Mouse (Mus musculus) monocyte, adult 2 months (primary cell): ENCODE data around the gene Insrr.
"Not testable (repeated sequence)": the region's sequence is repeated elsewhere in the genome, so short reads cannot be mapped to it uniquely, and the experiment has no call there.

ENCODE experiments used
- DNase-seq, 2 experiments: peaks; one replicate each; pipeline ENCODE4 v3.0.0; 2022; ENCODE audit warnings: low spot score in 2 of 2, low read depth in 1 of 2

Gene Insrr

DNA sequence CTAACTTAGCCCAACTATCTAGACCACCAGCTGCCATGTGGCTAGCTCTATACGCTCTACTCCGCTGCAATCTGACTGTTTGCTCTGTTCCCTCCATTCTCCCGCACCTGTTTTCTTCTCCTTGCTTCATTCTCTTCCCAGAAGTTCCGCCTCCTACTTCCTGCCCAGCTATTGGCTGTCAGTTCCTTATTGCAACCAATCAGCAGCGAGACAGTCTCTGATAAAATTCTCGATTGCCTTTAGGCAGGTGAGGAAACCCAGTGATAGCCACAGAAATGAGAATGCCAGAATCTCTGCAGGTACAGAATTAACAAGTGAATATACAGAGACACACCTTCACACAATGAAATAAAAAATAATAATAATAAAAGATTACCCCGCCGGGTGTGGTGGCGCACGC lies 32.3 kb downstream of the Insrr start:
- DNase-seq = no peak

DNA sequence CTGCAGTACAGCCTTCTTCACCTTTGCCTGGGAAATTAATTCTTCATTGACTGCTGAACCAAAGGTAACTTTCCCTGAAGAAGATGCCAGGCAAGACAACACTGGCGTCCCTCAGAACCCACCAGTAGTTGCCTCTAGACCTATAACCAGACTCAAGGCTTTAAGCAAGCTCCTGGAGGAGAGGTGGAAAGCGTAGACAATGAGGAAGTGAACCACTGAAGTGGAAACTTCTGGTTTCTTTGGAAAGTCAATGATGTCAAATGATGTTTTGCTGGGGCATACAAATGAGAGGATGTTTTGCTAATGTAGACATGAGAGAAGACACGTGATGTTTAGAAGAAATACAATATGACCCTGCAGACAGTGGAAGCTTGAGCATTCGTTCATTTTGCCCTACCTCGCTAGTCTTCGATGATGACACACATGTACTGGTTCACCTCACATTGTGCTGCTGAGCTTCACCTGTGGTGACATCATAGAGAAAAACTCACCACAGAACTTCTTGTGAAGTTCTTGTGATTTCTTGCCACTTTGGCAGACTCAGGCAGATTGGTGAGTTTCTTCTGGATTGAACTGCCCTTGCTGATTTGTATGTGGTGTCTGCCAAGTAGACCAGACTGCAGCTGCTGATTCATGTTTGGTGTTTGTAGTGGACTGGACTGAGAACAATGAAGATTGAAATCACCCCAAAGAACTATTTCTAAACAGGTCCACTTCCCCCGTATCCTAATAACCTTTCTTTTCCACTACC lies 35.5 kb downstream of the Insrr start:
- no peak for DNase-seq

DNA sequence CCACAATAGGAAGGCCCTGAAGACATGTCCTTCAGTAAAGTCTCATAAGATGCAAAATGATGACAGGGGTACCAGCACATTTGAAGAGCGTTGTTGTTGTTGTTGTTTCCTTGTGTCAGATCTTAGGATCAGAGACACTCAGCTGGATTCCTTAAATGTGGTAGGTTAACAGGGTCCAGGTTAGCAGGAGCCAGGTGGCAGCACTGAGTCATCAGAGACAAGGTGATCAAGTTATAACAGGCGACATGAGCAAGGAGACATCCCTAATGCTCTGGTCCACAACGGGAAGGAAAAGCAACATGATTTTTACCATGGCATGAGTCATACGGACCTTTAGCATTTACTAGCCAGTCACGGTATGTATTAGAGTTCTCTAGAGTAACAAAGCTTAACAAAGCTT lies 36.7 kb downstream of the Insrr start:
- DNase-seq = no peak

DNA sequence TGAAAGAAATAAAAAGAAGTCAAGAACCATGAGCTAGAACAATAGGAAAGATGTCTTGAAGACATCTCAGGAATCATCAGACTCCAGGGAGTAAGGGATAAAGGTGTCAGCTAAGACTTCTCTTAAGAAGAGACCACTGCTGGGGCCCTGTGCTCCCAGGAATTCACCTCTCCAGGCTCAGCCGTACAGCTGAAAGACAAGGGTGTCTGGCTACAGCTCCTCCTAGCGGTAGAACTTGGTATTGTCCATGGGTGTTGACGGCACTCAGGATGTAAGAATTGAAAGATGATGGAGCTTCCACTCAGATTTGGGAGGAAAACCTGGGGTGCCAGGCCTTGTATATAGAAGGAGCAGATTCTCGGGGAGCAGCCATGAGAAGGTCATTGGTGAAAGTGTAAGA lies 41.9 kb downstream of the Insrr start:
- peak in 1 of 2 experiments; percentile 35 for DNase-seq

DNA sequence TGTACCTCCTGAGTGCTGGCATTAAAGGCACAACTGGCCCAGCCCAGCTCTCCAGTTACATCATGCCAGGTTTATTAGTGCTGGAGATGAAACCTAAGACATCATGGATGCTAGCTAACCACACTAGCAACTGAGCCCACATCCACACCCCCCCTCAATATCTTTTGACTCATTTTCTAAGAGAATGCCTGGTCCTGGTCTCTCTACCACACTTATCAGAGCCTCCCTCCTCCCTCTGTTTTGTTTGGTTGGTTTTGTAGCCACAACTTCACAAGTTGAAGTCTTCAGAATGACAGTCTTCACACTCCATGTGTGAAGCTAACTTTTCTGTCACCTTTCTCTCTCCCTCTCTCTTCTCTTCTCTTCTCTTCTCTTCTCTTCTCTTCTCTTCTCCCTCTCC lies 44.1 kb downstream of the Insrr start:
- no peak for DNase-seq

DNA sequence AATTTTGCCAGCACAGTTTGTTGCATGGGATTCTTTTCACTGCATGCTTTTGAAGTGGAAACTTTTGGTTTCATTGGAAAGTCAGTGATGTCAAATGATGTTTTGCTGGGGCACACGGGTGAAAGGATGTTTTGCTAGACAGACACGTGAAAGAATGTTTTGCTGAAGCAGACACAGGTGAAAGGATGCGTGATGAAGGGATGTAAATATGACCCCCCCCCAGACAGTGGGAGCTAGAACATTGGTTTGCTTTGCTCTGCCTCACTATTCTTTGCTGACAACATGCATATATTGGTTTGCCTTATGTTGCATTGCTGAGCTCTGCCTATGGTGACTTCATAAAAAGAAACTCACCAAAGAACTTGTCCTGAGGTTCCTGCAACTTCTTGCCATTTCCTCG lies 48.2 kb downstream of the Insrr start:
- DNase-seq = no peak

DNA sequence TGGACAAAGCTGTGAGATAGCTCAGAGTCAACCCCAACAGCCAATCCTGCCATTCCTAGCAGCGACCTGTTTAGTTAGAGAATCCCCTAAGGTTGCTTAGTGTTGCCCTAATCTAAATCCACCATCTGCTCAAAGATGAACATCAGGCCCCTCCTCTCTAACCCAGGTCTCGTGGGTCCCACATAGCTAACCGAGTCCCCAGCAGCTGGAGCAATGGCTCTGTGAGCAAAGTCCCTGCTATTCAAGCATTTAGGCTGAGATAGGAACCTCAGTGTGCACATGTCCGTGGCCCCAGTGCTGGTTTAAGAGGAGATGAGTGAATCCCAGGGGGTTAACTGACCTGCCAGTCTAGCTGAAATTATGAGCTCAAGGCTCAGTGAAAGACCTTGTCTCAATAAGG lies 49.4 kb downstream of the Insrr start:
- no peak for DNase-seq

DNA sequence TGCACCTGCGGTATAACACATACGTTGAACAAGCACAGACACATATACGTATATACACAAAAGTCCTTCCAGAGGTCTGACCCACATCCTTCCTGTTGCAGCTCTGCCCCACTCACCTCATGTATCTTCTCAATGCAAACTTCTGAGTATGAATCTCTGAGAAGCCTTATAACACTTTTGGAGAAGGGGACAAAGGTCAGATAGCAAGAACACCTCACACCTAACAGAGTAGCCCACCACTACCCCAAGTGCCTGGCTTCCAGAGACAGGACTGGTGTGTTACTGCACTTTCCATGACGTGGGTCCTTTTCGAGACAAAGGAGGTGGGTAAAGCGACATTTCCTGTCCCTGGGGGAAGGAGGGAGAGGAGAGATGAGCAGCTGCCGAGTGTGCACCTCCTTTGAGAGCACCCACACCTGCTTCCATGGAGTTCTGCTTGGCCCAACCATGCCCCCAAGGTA lies 49.9 kb downstream of the Insrr start, which contains the start of gene Sh2d2a:
Gene Sh2d2a (plus strand): TSS at position 106 of the 461 bp plus-strand sequence.
- DNase-seq = no peak

DNA sequence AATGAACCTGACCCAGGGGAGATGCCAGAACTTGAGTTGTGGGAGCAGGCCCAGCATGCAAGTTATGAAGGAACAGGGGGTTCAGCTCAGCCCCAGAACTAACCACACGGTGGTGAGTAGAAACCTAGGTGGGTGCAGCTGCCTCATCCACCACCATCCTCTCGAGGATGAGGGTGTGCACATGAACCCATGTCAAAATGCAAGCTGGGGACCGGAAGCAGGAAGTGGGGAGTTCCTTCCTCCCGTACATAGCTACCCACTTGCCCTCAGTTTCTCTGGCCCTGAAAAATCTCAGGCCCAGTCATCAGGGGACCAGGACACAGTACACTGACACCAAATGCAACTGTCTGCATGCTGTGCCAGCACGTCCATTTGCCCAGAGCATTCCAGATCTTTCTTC lies 50.9 kb downstream of the Insrr start:
- DNase-seq = no peak

DNA sequence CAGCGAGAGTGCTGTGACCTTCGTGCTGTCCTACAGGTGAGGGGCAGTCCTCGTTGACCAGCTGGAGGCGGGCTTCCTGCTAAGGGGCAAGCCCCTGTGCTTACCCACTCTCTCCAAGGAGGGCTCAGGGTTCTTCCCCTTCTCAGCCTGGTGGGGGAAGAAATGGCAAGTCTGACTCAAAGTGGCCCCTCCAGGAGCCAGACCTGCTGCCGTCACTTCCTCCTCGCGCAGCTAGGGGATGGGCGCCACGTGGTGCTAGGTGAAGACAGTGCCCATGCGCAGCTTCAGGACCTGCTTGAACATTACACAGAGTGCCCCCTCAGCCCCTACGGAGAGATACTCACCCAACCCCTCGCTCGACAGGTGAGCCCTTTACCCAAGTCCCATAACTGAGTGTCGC lies 52.4 kb downstream of the Insrr start:
- DNase-seq = no peak

DNA sequence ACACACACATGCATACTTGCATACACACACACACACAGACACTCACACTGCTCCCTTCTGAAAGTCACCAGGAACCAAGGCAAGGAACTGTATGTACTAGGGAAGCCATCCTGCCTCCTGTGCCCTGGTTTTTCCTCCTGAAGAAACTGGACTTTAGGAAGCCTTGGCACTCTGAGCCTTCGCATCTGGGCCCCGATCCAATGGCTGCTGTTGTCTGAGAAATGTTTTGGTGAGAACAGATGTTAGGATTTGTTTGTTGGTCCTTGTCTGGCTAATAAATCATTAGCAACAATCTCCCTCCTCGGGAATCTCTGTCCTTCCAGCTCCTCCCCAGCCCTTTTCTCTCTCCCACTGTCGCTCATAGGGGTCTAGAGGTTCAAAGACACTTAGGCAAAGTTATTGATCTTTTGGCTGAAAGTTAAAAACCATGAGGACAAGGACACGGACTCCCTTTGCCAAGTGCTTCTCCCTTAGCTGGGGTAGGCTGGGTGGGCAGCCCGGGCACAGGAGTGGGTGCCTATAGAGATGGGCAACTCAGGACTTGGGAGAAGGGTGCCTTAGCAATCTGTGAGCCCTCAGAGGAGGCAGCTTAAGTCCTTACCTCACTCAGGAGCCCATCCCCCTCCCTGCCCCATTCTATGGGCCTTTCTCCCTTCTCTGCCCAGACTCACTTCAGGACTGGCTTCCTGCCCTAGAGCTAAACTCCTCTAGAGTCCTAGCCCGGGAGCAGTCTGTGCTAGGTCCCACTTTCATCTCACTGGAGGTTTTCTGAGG lies 58.2 kb downstream of the Insrr start:
- no peak for DNase-seq

DNA sequence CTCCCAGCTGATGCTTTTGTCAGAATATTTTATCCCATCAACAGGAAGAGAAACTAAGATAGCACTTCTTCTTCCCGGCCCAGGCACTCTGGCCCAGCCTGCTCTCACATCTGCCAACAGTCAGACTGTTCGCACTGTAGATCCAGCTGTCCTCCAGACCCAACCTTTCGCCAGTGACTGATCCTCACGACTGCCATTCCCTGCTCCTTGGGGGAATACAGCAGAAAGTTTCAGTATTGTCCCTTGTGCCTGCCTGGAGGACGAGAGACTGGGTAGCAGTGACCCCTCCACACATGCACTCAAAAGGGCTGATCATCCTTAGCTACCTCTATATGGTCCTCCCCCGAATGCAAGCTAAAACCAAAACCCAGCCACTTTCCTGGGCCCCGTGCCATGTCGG lies 59.2 kb downstream of the Insrr start:
- DNase-seq = no peak

DNA sequence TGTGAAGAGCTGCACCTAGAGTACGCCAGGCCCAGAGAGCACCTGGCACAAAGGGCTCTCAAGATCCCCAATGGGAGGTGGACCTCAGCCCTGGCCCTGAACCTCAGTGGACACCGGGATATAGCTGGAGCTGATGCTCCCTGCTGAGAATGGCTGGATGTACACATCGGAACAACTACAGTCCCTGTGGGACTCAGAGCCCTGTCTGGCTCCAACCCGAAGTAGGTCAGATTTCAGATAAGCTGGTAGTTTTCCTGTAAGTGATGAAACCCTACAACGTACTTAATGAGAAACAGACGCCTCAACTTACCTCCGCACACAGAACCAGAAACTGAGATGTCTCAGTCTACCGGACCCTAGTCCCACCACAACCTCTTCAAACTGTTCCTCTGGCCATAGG lies 60.9 kb downstream of the Insrr start:
- no peak for DNase-seq

DNA sequence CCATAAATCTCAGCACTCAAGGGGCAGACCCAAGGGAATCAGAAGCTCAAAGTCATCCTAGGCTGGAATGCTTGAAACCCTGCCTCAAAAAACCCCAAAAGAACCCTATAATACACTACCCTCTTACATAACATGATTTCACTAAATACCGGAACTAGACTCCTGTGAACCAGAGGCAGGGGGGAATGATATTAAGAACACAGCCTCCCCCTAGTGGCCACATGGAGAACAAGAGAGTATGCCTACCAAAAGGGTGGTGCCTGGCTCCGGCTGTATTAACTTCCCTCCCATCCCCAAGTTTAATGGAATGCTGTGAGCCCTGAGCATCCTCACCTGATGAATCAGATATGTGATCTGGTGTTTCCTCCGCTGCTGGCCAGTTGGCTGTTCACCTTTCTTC lies 63.1 kb downstream of the Insrr start:
- DNase-seq = peak in 1 of 2 experiments; percentile 10

DNA sequence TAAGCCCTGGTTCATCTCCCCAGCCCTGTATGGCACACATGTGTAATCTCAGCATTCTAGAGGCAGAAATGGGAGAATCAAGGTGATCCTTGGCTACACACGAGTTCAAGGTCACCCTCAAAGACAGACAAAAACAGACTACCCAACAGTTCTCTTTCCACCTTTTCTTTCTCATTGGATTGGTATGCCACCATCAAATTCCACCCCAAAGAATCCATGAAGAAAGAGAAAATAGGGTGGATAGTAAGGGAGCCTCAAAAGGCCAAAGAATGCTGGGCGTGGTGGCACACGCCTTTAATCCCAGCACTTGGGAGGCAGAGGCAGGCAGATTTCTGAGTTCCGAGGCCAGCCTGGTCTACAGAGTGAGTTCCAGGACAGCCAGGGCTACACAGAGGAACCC lies 67.4 kb downstream of the Insrr start:
- DNase-seq = not testable (repeated sequence)
